Mouse (Mus musculus) midbrain, embryonic 11.5 days (tissue): Measurements from ENCODE around the gene Ddx17. TPM values are rescaled to one million over a fixed set of nuclear protein-coding genes. Genes with fewer than 3 reads are reported as not detected.
A peak's percentile ranks its signal among the peaks of the same experiment; 100 is the strongest.

Source experiments
- ATAC-seq: fragments of 200-750 bp; cut with Nextera tagmentation; 2 replicates; pipeline ENCODE4 v1.8.0; 2017; ENCODE audit warnings: moderate TSS enrichment, moderate library complexity; ENCODE audit not compliant: low FRiP score
- DNase-seq: peaks from one replicate; pipeline ENCODE4 v3.0.0; 2015; ENCODE audit warnings: low spot score; ENCODE audit errors: missing footprints
- H3K27ac ChIP-seq: fragments of 300-500 bp; sonication (generic); 2 replicates; pipeline ENCODE4 v1.5.1; 2014; ENCODE audit warnings: low read depth, low read length
- H3K27me3 ChIP-seq: fragments of 300-500 bp; sonication (generic); 2 replicates; pipeline ENCODE4 v1.6.1; 2014; ENCODE audit warnings: mild to moderate bottlenecking, low read length, moderate library complexity, mixed read lengths; ENCODE audit not compliant: control insufficient read depth, insufficient read depth
- H3K36me3 ChIP-seq: fragments of 300-500 bp; sonication (generic); 2 replicates; pipeline ENCODE4 v1.6.1; 2014; ENCODE audit warnings: mild to moderate bottlenecking, low read length, moderate library complexity, mixed read lengths; ENCODE audit not compliant: control insufficient read depth, insufficient read depth
- H3K4me1 ChIP-seq: fragments of 300-500 bp; sonication (generic); 2 replicates; pipeline ENCODE4 v1.6.1; 2014; ENCODE audit warnings: low read length; ENCODE audit not compliant: control insufficient read depth, insufficient read depth
- H3K4me2 ChIP-seq: fragments of 300-500 bp; sonication (generic); 2 replicates; pipeline ENCODE4 v1.6.1; 2014; ENCODE audit warnings: mild to moderate bottlenecking, moderate library complexity
- H3K4me3 ChIP-seq: fragments of 300-500 bp; sonication (generic); 2 replicates; pipeline ENCODE4 v1.5.1; 2014; ENCODE audit warnings: low read depth, low read length
- H3K9ac ChIP-seq: fragments of 300-500 bp; sonication (generic); 2 replicates; pipeline ENCODE4 v1.6.1; 2014; ENCODE audit warnings: low read length
- H3K9me3 ChIP-seq: fragments of 300-500 bp; sonication (generic); 2 replicates; pipeline ENCODE4 v1.6.1; 2016; ENCODE audit warnings: low read length; ENCODE audit not compliant: control insufficient read depth
- WGBS: fragments of 180-500 bp; shearing (Covaris S2); extraction: QIAGEN DNeasy Blood & Tissue Kit; methylation state at CpG from one replicate; pipeline ENCODE4 v1.1.7; 2014; 5-methylcytosine and 5-hydroxymethylcytosine counted together
- polyA plus RNA-seq: library from polyadenylated mRNA; unstranded; fragments of >200 nt; fragmentation: Nextera tagmentation; extraction: Ambion mirVana; gene quantifications from 2 replicates; pipeline ENCODE4 v1.2.1, GENCODE M21; 2014

The Ddx17 gene
- polyA plus RNA-seq, 1 experiment from 2014 or later = 81.9 TPM

- no peaks in the 10 kb centered on the region for H3K9me3 ChIP-seq
- H3K4me2 ChIP-seq = no peak overlapping the region
- 73% methylated on average over 9 of the region's 9 CpGs for WGBS
- H3K27me3 ChIP-seq = no peaks in the 10 kb centered on the region
- H3K27ac ChIP-seq = no peak overlapping the region
- DNase-seq = peak; percentile 91
- peaks cover 35% of the 10 kb centered on the region for H3K36me3 ChIP-seq
- H3K4me3 ChIP-seq = no peak overlapping the region
- no peaks in the 10 kb centered on the region for H3K4me1 ChIP-seq
- no peak for ATAC-seq
- H3K9ac ChIP-seq = no peak overlapping the region
These were observed 20.4 kb downstream of the Ddx17 start for GRCm38 (mm10) chr15:79525979-79526768.

- no peak overlapping the region for H3K4me2 ChIP-seq
- DNase-seq = no peak
- 88% methylated on average over 5 of the region's 5 CpGs for WGBS
- H3K9ac ChIP-seq = no peak overlapping the region
- H3K9me3 ChIP-seq = no peaks in the 10 kb centered on the region
- no peak overlapping the region for H3K27ac ChIP-seq
- H3K4me1 ChIP-seq = no peaks in the 10 kb centered on the region
- ATAC-seq = no peak
- no peaks in the 10 kb centered on the region for H3K27me3 ChIP-seq
- no peak overlapping the region for H3K4me3 ChIP-seq
- peaks cover 32% of the 10 kb centered on the region for H3K36me3 ChIP-seq
These were observed 21.0 kb downstream of the Ddx17 start for GRCm38 (mm10) chr15:79525564-79525963.

GRCm38 (mm10) chr15:79519400-79520220, 26.9 kb downstream of the Ddx17 start:
- 57% methylated on average over 14 of the region's 16 CpGs for WGBS
- Histone ChIP-seq H3K36me3 (0 out of 2 replicates have a peak, but pooled peaks cover 2% of the 10 kb centered on the region), H3K4me3 (no peak overlapping the region), H3K27ac (no peak overlapping the region), H3K4me1 (peaks cover 12% of the 10 kb centered on the region), H3K4me2 (no peak overlapping the region), H3K9me3 (no peaks in the 10 kb centered on the region), H3K27me3 (peaks cover 34% of the 10 kb centered on the region), H3K9ac (no peak overlapping the region)
- ATAC-seq = no peak
- DNase-seq = no peak

GRCm38 (mm10) chr15:79518571-79518970, 28.0 kb downstream of the Ddx17 start:
- Histone ChIP-seq H3K4me1 (peaks cover 12% of the 10 kb centered on the region), H3K36me3 (0 out of 2 replicates have a peak, but pooled peaks cover 2% of the 10 kb centered on the region), H3K4me2 (no peak overlapping the region), H3K9ac (no peak overlapping the region), H3K9me3 (no peaks in the 10 kb centered on the region), H3K4me3 (no peak overlapping the region), H3K27me3 (peaks cover 45% of the 10 kb centered on the region), H3K27ac (no peak overlapping the region)
- 84% methylated on average over 3 of the region's 3 CpGs for WGBS
- no peak for DNase-seq
- no peak for ATAC-seq

GRCm38 (mm10) chr15:79517710-79518109, 28.8 kb downstream of the Ddx17 start:
- H3K36me3 ChIP-seq = no peaks in the 10 kb centered on the region
- H3K27ac ChIP-seq = no peak overlapping the region
- WGBS = 77% methylated on average over 4 of the region's 4 CpGs
- no peak overlapping the region for H3K9ac ChIP-seq
- no peak for ATAC-seq
- no peak for DNase-seq
- H3K4me1 ChIP-seq = peaks cover 12% of the 10 kb centered on the region
- peaks cover 53% of the 10 kb centered on the region for H3K27me3 ChIP-seq
- no peak overlapping the region for H3K4me3 ChIP-seq
- no peaks in the 10 kb centered on the region for H3K9me3 ChIP-seq
- H3K4me2 ChIP-seq = no peak overlapping the region

GRCm38 (mm10) chr15:79516171-79517096, 30.1 kb downstream of the Ddx17 start, which contains the start of gene Kdelr3:
Gene Kdelr3 (plus strand): TSS chr15:79516411.
- Histone ChIP-seq H3K4me2 (peak within 1 kb of the TSS; percentile 58), H3K36me3 (no peaks in the 10 kb centered on the region), H3K4me3 (peak within 1 kb of the TSS; percentile 45), H3K9me3 (no peaks in the 10 kb centered on the region), H3K4me1 (peaks cover 22% of the 10 kb centered on the region), H3K27me3 (peaks cover 64% of the 10 kb centered on the region), H3K27ac (no peak within 1 kb of the TSS), H3K9ac (peak within 1 kb of the TSS; percentile 34)
- DNase-seq (peak; percentile 94), ATAC-seq (0 out of 2 replicates have a peak, but pooled peaks have one; percentile 22)
- 1% methylated on average over 71 of the region's 71 CpGs for WGBS

GRCm38 (mm10) chr15:79513940-79514339, 32.6 kb downstream of the Ddx17 start:
- H3K9me3 ChIP-seq = no peaks in the 10 kb centered on the region
- ATAC-seq (no peak), DNase-seq (no peak)
- H3K4me3 ChIP-seq = no peak overlapping the region
- no peaks in the 10 kb centered on the region for H3K36me3 ChIP-seq
- H3K9ac ChIP-seq = no peak overlapping the region
- peaks cover 82% of the 10 kb centered on the region for H3K27me3 ChIP-seq
- H3K4me2 ChIP-seq = no peak overlapping the region
- H3K27ac ChIP-seq = no peak overlapping the region
- 8% methylated on average over 9 of the region's 9 CpGs for WGBS
- peaks cover 25% of the 10 kb centered on the region for H3K4me1 ChIP-seq

- under 1% methylated on average over 61 of the region's 61 CpGs for WGBS
- peak; percentile 84 for ATAC-seq
- peak overlapping the region; percentile 66 for H3K4me2 ChIP-seq
- no peaks in the 10 kb centered on the region for H3K9me3 ChIP-seq
- peaks cover 80% of the 10 kb centered on the region for H3K27me3 ChIP-seq
- H3K9ac ChIP-seq = 0 out of 2 replicates have a peak overlapping the region, but pooled peaks have one; percentile 24
- H3K27ac ChIP-seq = no peak overlapping the region
- peaks cover 19% of the 10 kb centered on the region for H3K4me1 ChIP-seq
- peak; percentile 98 for DNase-seq
- peak overlapping the region; percentile 36 for H3K4me3 ChIP-seq
- H3K36me3 ChIP-seq = no peaks in the 10 kb centered on the region
These were observed 34.8 kb downstream of the Ddx17 start for GRCm38 (mm10) chr15:79511553-79512320.
